Mouse (Mus musculus) 416B (cell line): ENCODE measurements around the gene Tmem251.

Experiments used
- DNase-seq: peaks from one replicate; pipeline ENCODE4 v3.0.0; 2011; ENCODE audit warnings: low read depth

The Tmem251 gene

GRCm38 (mm10) chr12:102743589-102744574 is at the start of gene Tmem251, which contains the start of gene Moap1:
TSS of gene Tmem251 (plus strand) at chr12:102743762.
TSS of gene Moap1 (minus strand) at chr12:102743661.
- DNase-seq: peak; percentile 88

DNA sequence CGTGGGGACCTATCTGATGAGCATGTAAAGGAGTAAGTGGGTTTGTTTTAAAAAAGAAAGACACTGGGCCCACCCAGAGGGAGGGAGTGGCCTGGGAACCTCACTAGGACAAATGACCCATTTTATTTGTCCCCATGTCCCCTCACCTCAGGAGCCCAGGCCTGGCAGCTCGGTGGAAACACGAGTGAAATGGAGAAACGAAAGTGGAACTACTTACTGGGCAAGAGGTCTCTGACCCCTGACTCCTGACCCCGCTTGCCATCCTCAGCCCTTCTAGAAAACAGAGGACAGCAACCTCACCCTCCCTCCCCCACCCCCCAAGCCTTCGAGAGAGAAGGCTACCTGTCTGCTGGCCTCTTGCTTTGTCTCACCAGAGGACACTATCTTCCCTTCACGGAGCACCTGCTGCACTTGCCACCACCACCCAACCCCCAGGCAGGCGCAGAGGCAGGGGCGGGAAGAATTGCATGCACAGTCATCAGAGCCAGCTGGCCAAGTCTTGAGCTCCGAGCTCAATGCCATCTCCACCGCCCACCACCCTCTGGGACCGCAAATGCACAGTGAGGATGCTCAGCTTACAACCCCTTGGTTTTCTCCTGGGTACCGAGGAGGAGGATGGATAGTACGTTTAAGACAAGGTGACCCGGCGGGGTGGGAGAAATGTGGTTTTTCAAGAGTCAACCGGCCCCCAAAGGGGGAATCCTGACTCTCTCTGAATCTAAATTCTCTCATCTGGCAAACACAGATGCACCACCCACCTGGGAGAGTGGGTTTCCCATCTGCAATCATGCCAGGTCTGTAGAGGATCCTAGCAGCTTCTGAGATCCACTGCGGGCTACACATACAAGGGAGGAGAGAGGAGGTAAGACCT is 48.0 kb upstream of the Tmem251 start:
- DNase-seq: no peak

DNA sequence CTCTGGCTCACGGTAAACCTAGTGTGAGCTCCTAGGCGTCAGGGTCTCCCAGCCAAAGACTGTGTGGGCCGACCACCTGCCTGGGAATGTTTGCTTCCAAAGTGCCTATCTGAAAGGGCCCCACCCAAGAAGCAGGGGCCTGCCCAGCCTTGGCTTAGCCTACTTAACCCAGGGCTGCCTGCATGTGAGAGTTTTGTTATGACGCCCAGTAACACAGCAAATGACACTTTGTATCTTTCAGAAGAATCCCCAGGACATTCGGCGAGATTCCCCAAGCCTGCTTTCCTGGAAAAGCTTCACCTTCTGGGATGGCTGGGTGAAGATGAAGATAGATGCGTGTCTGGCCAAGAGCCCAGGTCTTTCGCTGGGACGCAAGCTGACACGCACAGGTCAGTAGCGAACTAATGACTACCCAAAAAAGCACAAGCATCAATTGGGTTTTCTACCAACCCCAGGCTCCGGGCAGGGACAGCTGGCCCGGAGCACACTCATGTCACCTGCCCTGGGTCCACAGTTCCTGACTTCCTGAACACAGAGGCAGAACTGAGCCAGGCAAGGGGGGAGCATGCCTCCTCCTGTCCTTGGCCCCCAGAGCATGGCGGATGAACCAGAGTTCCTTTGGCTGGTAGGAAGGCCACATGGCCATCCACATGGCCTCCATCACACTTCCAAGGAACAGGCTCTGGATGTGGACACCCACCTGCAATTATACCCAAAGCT is 46.8 kb upstream of the Tmem251 start:
- DNase-seq: no peak

GRCm38 (mm10) chr12:102697381-102697780 is 46.2 kb upstream of the Tmem251 start:
- DNase-seq: no peak

- DNase-seq: no peak
These were observed 45.4 kb upstream of the Tmem251 start for GRCm38 (mm10) chr12:102698089-102698684.

DNA sequence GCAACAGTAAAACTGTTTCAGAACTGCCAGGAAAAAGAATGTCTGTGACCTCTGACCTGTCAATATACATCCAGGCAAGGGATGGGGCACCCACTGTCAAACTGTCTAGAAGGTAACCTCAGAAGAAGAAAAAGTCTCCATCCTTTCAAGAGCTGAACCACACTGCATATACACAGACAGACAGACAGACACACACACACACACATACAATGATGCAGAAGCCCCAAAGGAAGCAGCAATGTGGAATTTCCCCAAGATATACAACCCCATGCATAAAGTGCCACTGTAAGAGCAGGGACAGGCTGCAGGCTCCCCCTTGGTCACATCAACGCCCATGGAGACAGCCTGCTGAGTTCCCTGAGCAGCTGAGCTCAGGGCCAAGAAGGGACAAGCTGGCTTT is 44.4 kb upstream of the Tmem251 start:
- no peak for DNase-seq

DNA sequence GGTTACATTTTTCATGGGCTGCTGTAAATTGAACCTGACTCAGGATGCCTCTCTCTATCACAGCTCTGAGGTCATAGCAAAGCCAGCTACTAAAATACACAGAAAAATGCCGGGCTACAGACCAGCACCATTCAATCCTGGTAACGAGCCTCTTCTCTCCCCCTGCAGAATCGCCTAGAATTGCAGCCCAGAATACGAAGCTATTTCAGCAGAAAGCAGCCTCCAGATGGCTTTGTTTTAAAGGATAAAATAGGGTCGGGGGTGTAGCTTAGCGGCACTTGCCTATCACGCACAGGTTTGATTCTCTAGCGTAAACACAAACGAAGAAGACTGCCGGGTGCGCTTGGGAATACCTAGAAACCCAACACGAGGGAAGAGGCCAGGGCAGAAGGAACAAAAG is 43.1 kb upstream of the Tmem251 start:
- no peak for DNase-seq

DNA sequence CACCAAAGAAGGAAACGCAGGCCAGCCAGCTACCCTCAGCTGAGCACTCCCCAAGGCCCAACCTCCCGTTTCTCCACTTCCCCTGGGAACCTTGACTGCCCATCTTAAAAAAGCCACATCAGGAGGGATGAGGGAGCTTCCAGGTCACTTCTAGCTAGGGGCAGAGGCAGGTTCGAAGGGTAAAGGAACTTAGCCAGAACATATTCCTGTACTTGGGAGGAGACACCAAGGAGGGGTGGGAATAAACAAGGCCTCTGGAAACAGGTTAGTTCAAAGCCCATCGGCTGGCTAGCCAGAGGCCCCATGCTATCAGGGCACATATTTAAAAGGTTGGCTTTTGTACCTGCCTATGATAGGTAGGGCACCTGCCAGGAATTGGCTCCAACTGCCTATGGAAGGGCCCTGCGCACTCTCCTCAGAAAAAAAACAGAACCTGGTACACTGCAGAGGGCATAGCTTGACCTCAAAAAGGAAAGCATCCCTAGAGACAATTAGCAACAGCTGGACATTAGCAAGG is 41.8 kb upstream of the Tmem251 start:
- DNase-seq: no peak

- peak; percentile 86 for DNase-seq
These were observed 41.0 kb upstream of the Tmem251 start for GRCm38 (mm10) chr12:102702356-102703110.

- peak; percentile 75 for DNase-seq
These were observed 40.5 kb upstream of the Tmem251 start for GRCm38 (mm10) chr12:102703111-102703412.

GRCm38 (mm10) chr12:102703441-102703840 is 40.1 kb upstream of the Tmem251 start:
- no peak for DNase-seq

DNA sequence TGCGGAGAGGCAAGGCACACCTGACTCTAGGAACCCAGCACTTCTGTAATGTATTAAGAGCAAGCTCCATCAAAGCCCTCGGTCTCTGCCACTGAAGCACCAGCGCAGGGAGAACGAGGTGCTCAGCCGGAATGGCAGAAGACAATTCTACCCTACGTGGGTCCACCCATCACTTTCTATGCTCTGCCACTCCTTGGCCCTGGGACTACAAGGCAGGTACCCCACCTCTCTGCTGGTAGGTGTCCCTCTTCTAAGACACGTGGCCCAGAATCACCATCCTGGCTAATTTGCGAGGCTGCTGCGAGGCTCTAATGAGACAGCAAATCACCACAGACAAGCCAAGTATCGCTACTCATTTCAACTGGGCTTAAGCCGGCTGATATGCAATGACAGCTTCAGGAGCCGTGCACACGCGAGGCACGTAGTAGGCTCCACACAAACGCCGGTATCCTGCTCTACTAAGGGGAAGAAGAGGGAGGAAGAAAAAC is 39.6 kb upstream of the Tmem251 start:
- peak; percentile 37 for DNase-seq

- no peak for DNase-seq
These were observed 38.9 kb upstream of the Tmem251 start, which contains the start of gene Itpk1 for GRCm38 (mm10) chr12:102704457-102705198. TSS of gene Itpk1 (minus strand) at chr12:102704930.

DNA sequence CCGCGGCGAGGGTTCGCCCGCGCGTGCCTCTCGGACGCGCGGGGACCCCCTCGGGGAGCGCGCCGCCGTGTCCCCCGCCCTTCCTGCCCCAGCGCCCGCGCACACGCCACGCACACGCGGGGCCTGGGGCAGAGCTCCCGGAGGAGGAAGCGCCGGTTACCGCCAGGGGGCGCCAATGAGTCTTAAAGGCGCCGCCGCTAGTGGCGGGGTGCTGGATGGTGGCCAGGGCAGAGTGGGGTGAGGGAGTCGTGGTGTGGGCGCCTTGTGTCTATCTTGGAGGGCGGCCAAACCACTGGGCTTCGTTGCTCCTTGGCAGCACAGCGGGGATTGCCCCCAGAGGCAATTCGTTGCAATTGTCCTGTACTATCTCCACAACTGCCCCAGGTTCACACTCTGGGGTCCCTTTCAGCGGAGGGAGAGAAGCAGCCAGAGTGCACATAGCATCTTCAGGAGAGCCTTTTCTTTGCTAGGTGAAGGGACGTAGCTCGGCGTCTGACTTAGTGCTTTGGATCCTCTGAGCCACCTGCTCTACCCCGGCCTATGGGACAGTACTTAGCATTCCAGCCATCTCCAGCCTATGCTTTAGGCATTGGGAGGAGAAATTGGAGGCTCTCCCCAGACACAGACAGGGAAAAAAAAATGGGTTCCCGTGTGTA is 38.2 kb upstream of the Tmem251 start:
- peak; percentile 93 for DNase-seq

DNA sequence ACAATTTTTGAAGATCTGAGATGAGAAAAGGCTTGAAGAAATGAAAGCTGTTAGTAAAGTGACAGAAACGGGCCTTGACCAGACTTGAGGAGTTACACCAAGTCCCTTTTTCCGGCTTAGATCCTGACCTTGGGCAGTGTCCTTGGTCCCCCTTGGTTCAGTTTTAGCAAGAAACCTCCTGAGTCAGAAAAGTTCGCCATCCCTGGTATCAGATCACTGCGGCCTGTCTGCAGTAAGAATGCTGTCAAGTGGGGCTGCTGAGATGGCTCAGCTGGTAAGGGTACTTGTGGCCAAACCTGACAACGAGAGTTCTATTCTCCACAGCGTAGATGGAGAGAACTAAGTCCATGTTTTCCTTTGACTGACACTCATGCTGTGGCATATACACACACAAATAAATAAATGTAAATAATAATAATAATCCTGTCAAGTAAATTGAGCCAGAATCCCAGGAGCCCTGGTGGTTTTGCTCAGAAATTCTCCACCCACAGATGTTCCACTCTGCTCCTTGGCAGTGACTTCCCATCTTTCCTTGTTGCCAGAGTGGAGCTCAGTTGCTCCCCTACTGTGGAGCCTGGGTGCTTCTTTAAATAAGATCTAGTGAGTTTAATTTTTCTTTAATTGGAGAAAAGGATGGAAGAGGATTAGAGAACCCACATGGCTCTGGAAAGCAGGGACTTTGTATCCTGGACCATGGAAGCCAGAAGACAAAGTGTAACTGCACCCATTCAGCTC is 37.5 kb upstream of the Tmem251 start:
- no peak for DNase-seq

- DNase-seq: no peak
These were observed 36.6 kb upstream of the Tmem251 start for GRCm38 (mm10) chr12:102706833-102707463.

DNA sequence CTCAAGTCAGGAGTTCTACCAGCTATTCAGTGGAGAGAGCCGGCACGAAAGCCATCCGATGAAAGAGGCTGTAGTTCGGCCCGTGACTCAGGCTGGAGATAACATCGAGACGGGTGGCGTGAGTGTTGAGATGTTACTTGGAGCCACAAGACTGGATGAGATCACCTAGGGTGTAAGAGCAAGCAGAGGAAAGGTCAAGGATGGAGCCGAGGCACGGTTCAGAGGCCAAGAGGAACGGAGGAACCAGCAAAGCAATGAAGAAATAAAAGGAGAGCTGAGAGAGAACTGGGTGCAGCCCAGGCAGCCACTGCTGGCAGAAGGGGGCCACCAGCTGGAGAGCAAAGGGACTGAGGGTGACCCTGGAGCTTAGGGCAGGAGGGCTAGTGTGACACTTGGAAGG is 35.3 kb upstream of the Tmem251 start:
- DNase-seq: peak; percentile 73

DNA sequence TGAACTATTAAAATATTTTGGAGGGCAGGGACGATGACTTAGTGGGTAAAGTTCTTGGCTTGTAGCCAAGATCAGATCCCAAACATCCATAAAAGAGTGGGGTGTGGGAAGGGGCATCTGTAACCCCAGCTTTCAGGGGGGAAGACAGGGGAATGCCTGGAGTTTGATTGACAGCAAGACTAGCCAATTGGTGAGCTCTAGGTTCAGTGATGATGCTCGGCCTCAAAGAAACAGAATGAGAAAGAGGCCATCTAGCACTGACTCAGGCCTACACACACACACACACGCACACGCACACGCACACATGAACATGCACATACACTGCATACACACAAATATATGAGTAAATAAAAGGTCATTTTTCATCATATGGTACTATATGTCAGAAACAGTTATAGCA is 33.7 kb upstream of the Tmem251 start:
- DNase-seq: no peak
